ENCODE assay signal across 8 mouse cellular contexts in genomic region chr17:27907512-27908205, GRCm38 (mm10). TPM values are rescaled to one million over a fixed set of nuclear protein-coding genes. Genes with fewer than 3 reads are reported as not detected.
DNase-seq lines count a peak whose midpoint lies in the region; ATAC-seq lines count a peak whose summit lies in the region.

No protein-coding gene starts in this region.

- H3K36me3 ChIP-seq in hindbrain, embryonic 13.5 days, result peaks cover 19% of the 10 kb centered on the region

- 0 out of 2 replicates have a peak, but pooled peaks have one; percentile 33 for ATAC-seq in hindbrain, embryonic 13.5 days (ENCODE audit: low FRiP score)

- H3K9me3 ChIP-seq in hindbrain, embryonic 13.5 days, result no peaks in the 10 kb centered on the region

- H3K9ac ChIP-seq in hindbrain, embryonic 13.5 days, result peak overlapping the region; percentile 93

- H3K27me3 ChIP-seq in hindbrain, embryonic 13.5 days, result no peaks in the 10 kb centered on the region

- H3K4me1 ChIP-seq in hindbrain, embryonic 13.5 days (replicated peaks), result peaks cover 58% of the 10 kb centered on the region

- H3K27ac ChIP-seq in hindbrain, embryonic 13.5 days, result peak overlapping the region; percentile 78

- H3K4me2 ChIP-seq in hindbrain, embryonic 13.5 days, result peak overlapping the region; percentile 87

- WGBS in hindbrain, embryonic 13.5 days, result under 1% methylated on average over 45 of the region's 45 CpGs

- DNase-seq in Muller cell, postnatal 12 days (ENCODE audit: inconsistent ontology term), result peak; percentile 98
- peak; percentile 97 for DNase-seq in cerebellum, postnatal 10 days
- DNase-seq in frontal cortex, postnatal 14 days (ENCODE audit: low spot score in 2 of 2), result peak; percentile 87 to 92
- DNase-seq in layer of hippocampus, postnatal 25 days (ENCODE audit: extremely low spot score in 1 of 2, low spot score in 1 of 2), result peak; percentile 96 to 97
- peak; percentile 94 for DNase-seq in lung, postnatal 25 days (ENCODE audit: low spot score)
- DNase-seq in retina, embryonic 14.5 days (ENCODE audit: low spot score), result peak; percentile 97
- DNase-seq in thymus, postnatal 4 days, result peak; percentile 95

- H3K4me3 ChIP-seq in hindbrain, embryonic 13.5 days, result peak overlapping the region; percentile 96

RNA-seq across cellular contexts. Expression of gene Anks1, which starts 1.4 kb away (rescaled TPM):
- polyA plus RNA-seq in hindbrain, embryonic 13.5 days (2015; fragmentation: Nextera tagmentation; extraction: Ambion mirVana), result 58.6 and 75.2 TPM in 2 replicates
- 10 to 100 TPM; 34.5 to 42.9 TPM for total RNA-seq in layer of hippocampus, postnatal 25 days (2021)

RNA-seq across cellular contexts. Expression of gene Taf11, which starts 2.0 kb away (rescaled TPM):
- polyA plus RNA-seq in hindbrain, embryonic 13.5 days (2015; fragmentation: Nextera tagmentation; extraction: Ambion mirVana), result 68.4 and 76.1 TPM in 2 replicates
- total RNA-seq in layer of hippocampus, postnatal 25 days (2021), result 10 to 100 TPM; 34.8 to 39.3 TPM

RNA-seq across cellular contexts. Expression of gene Uhrf1bp1, which starts 51.4 kb away (rescaled TPM):
- 5.6 and 6.7 TPM in 2 replicates for polyA plus RNA-seq in hindbrain, embryonic 13.5 days (2015; fragmentation: Nextera tagmentation; extraction: Ambion mirVana)
- 10 to 100 TPM; 16.3 to 16.5 TPM for total RNA-seq in layer of hippocampus, postnatal 25 days (2021)

Comparison
In these comparisons a context has a peak if more than half of its experiments do, and no peak if none do; other contexts are left out.
1. Peak in every context shown above with its lines: DNase-seq, ATAC-seq, H3K4me3 ChIP-seq and H3K27ac ChIP-seq.